Mouse (Mus musculus) cerebellum, adult 2 months (tissue): ENCODE measurements around the gene Dcbld1.

Experiments
- CTCF ChIP-seq: fragments of 200-500 bp; IDR thresholded peaks from 2 replicates; pipeline ENCODE4 v1.5.1; 2011; ENCODE audit warnings: low read depth, mild to moderate bottlenecking, control low read depth, low read length, moderate library complexity, borderline replicate concordance; ENCODE audit not compliant: insufficient read depth
- POLR2A ChIP-seq: fragments of 200-500 bp; IDR thresholded peaks from 2 replicates; pipeline ENCODE4 v1.6.1; 2011; ENCODE audit warnings: low read length, control low read depth, borderline replicate concordance; ENCODE audit not compliant: insufficient read depth

GRCm38 (mm10) chr10:52284578-52284977 is 51.2 kb downstream of the Dcbld1 start:
- TF ChIP-seq CTCF (no peak), POLR2A (no peak)
